Mouse (Mus musculus): ENCODE data around the gene Usp40.

DNA sequence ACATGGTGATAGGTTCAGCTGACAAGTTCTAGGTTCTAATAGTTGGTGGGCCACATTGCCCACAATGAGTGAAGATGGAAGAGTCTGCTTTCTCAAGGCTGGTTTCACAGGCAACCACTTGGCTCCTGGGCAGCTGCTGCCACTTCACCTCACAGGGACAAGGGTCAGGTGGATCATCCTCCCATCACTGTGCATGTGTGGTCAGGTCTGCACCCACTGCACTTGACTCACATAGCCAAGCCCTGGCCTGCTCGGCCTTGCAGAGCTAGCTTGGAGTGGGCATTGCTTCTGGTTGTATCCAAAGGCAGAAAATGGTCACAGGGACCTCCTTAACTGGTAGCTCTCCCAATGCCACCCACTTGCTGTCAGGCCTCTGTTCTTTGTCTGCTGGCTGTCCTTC, 66.6 kb downstream of the Usp40 start:
- TF ChIP-seq GATA1 (IDR thresholded peaks at IDR 0.05; ENCODE audit: borderline replicate concordance, low read length) (no peak), FLI1 (IDR thresholded peaks at IDR 0.05; ENCODE audit: low read length) (no peak)

All from megakaryocyte, embryonic 14.5 days (primary cell).